Mouse (Mus musculus) midbrain, embryonic 11.5 days (tissue): ENCODE data around the gene Nfyc. TPM values are rescaled to one million over a fixed set of nuclear protein-coding genes. Genes with fewer than 3 reads are reported as not detected.

ENCODE experiments used
- ATAC-seq: fragments of 200-750 bp; cut with Nextera tagmentation; 2 replicates; pipeline ENCODE4 v1.8.0; 2017; ENCODE audit warnings: moderate TSS enrichment, moderate library complexity; ENCODE audit not compliant: low FRiP score
- DNase-seq: peaks from one replicate; pipeline ENCODE4 v3.0.0; 2015; ENCODE audit warnings: low spot score; ENCODE audit errors: missing footprints
- H3K27ac ChIP-seq: fragments of 300-500 bp; sonication (generic); 2 replicates; pipeline ENCODE4 v1.5.1; 2014; ENCODE audit warnings: low read depth, low read length
- H3K27me3 ChIP-seq: fragments of 300-500 bp; sonication (generic); 2 replicates; pipeline ENCODE4 v1.6.1; 2014; ENCODE audit warnings: mild to moderate bottlenecking, low read length, moderate library complexity, mixed read lengths; ENCODE audit not compliant: control insufficient read depth, insufficient read depth
- H3K36me3 ChIP-seq: fragments of 300-500 bp; sonication (generic); 2 replicates; pipeline ENCODE4 v1.6.1; 2014; ENCODE audit warnings: mild to moderate bottlenecking, low read length, moderate library complexity, mixed read lengths; ENCODE audit not compliant: control insufficient read depth, insufficient read depth
- H3K4me1 ChIP-seq: fragments of 300-500 bp; sonication (generic); 2 replicates; pipeline ENCODE4 v1.6.1; 2014; ENCODE audit warnings: low read length; ENCODE audit not compliant: control insufficient read depth, insufficient read depth
- H3K4me2 ChIP-seq: fragments of 300-500 bp; sonication (generic); 2 replicates; pipeline ENCODE4 v1.6.1; 2014; ENCODE audit warnings: mild to moderate bottlenecking, moderate library complexity
- H3K4me3 ChIP-seq: fragments of 300-500 bp; sonication (generic); 2 replicates; pipeline ENCODE4 v1.5.1; 2014; ENCODE audit warnings: low read depth, low read length
- H3K9ac ChIP-seq: fragments of 300-500 bp; sonication (generic); 2 replicates; pipeline ENCODE4 v1.6.1; 2014; ENCODE audit warnings: low read length
- H3K9me3 ChIP-seq: fragments of 300-500 bp; sonication (generic); 2 replicates; pipeline ENCODE4 v1.6.1; 2016; ENCODE audit warnings: low read length; ENCODE audit not compliant: control insufficient read depth
- WGBS: fragments of 180-500 bp; shearing (Covaris S2); extraction: QIAGEN DNeasy Blood & Tissue Kit; methylation state at CpG from one replicate; pipeline ENCODE4 v1.1.7; 2014; 5-methylcytosine and 5-hydroxymethylcytosine counted together
- polyA plus RNA-seq: library from polyadenylated mRNA; unstranded; fragments of >200 nt; fragmentation: Nextera tagmentation; extraction: Ambion mirVana; gene quantifications from 2 replicates; pipeline ENCODE4 v1.2.1, GENCODE M21; 2014

Nfyc gene
- polyA plus RNA-seq, 1 experiment from 2014 or later, result 117 TPM

GRCm38 (mm10) chr4:120797985-120798725, 33.2 kb downstream of the Nfyc start:
- Histone ChIP-seq H3K4me3 (no peak overlapping the region), H3K36me3 (no peaks in the 10 kb centered on the region), H3K27me3 (no peaks in the 10 kb centered on the region), H3K9ac (no peak overlapping the region), H3K9me3 (no peaks in the 10 kb centered on the region), H3K27ac (no peak overlapping the region), H3K4me1 (no peaks in the 10 kb centered on the region), H3K4me2 (no peak overlapping the region)
- 91% methylated on average over 4 of the region's 5 CpGs for WGBS
- DNase-seq (no peak), ATAC-seq (no peak)

DNA sequence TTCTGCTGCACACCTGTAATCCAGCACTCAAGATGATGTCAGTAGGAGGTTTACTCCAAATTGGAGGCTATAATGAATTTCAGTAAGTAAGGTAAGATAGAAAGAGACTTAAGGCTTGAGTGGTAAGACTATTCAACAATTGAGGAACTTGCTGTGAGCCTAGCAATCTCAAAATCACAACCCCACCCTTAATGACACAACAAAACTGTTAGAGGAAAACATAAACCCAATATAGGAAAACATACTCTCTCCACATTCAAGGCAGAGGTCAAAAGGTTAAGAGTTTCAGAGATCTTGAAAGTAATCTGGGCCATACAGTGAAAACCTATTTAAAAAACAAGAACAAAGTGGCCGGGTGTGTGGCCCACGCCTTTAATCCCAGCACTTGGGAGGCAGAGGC, 34.7 kb downstream of the Nfyc start:
- Histone ChIP-seq H3K4me2 (no peak overlapping the region), H3K9ac (no peak overlapping the region), H3K27me3 (no peaks in the 10 kb centered on the region), H3K27ac (no peak overlapping the region), H3K9me3 (no peaks in the 10 kb centered on the region), H3K4me3 (no peak overlapping the region), H3K4me1 (no peaks in the 10 kb centered on the region), H3K36me3 (no peaks in the 10 kb centered on the region)
- DNase-seq (no peak), ATAC-seq (no peak)
- WGBS, result 92% methylated on average over 2 of the region's 2 CpGs

- no peaks in the 10 kb centered on the region for H3K27me3 ChIP-seq
- no peak overlapping the region for H3K4me3 ChIP-seq
- H3K4me1 ChIP-seq, result no peaks in the 10 kb centered on the region
- H3K4me2 ChIP-seq, result no peak overlapping the region
- H3K27ac ChIP-seq, result no peak overlapping the region
- H3K9me3 ChIP-seq, result no peaks in the 10 kb centered on the region
- WGBS, result 92% methylated on average over 1 of the region's 1 CpGs
- DNase-seq (no peak), ATAC-seq (no peak)
- H3K9ac ChIP-seq, result no peak overlapping the region
- H3K36me3 ChIP-seq, result no peaks in the 10 kb centered on the region
Measured at GRCm38 (mm10) chr4:120795646-120796045, 35.7 kb downstream of the Nfyc start.

GRCm38 (mm10) chr4:120792918-120793317, 38.5 kb downstream of the Nfyc start:
- peaks cover 3% of the 10 kb centered on the region; the same call in 1 of the 2 replicates for H3K36me3 ChIP-seq
- H3K4me3 ChIP-seq, result no peak overlapping the region
- DNase-seq (no peak), ATAC-seq (no peak)
- H3K27ac ChIP-seq, result no peak overlapping the region
- no peak overlapping the region for H3K4me2 ChIP-seq
- 92% methylated on average over 2 of the region's 2 CpGs for WGBS
- no peaks in the 10 kb centered on the region for H3K9me3 ChIP-seq
- H3K4me1 ChIP-seq, result no peaks in the 10 kb centered on the region
- no peaks in the 10 kb centered on the region for H3K27me3 ChIP-seq
- no peak overlapping the region for H3K9ac ChIP-seq

DNA sequence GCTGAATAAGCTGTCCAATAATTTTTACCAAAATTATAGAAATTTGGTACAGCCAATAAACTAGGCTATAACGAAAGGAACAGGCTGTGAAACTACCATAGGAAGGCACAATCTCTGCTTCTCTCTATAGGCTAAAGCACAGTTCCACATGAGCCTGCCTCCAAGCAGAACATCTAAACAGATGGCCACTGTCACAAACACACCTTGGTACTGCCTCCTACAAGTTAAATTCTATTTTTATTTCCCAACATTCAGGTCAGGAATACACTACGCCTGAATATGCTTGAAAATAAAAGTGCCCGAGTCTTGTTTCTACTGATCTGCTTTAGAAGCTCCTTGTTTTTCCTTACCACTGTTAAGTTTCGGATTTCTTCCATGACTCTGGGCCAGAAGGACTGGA, 41.3 kb downstream of the Nfyc start:
- ATAC-seq (no peak), DNase-seq (no peak)
- no peak overlapping the region for H3K4me2 ChIP-seq
- H3K4me3 ChIP-seq, result no peak overlapping the region
- H3K9me3 ChIP-seq, result no peaks in the 10 kb centered on the region
- H3K27me3 ChIP-seq, result no peaks in the 10 kb centered on the region
- H3K4me1 ChIP-seq, result no peaks in the 10 kb centered on the region
- H3K9ac ChIP-seq, result no peak overlapping the region
- peaks cover 3% of the 10 kb centered on the region; the same call in 1 of the 2 replicates for H3K36me3 ChIP-seq
- 92% methylated on average over 4 of the region's 4 CpGs for WGBS
- H3K27ac ChIP-seq, result no peak overlapping the region

DNA sequence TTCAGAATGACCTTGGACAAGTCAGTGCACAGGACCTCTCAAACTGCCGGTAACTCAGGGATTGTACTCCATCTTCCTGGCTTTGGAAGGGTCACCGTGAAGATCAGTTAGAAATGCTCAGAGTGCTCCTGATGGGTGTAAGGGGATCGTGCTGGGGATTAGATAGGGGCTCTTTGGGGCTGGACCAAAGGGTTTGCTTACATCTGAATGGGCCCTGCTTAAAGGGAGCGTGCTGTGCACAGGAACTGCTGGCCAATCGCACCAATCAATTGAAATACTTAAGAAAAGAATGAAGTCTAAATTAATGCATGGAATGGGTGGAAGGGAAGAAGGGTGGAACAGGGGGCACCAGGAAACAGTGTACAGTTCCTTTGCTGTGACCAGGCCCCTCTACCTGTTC, 75.6 kb downstream of the Nfyc start:
- H3K4me3 ChIP-seq, result no peak overlapping the region
- ATAC-seq (no peak), DNase-seq (no peak)
- no peak overlapping the region for H3K4me2 ChIP-seq
- H3K9me3 ChIP-seq, result no peaks in the 10 kb centered on the region
- H3K36me3 ChIP-seq, result peaks cover 9% of the 10 kb centered on the region
- no peaks in the 10 kb centered on the region for H3K4me1 ChIP-seq
- 35% methylated on average over 5 of the region's 5 CpGs for WGBS
- H3K27ac ChIP-seq, result no peak overlapping the region
- no peak overlapping the region for H3K9ac ChIP-seq
- no peaks in the 10 kb centered on the region for H3K27me3 ChIP-seq

GRCm38 (mm10) chr4:120755299-120755698, 76.1 kb downstream of the Nfyc start:
- peaks cover 7% of the 10 kb centered on the region for H3K36me3 ChIP-seq
- no peak overlapping the region for H3K4me2 ChIP-seq
- WGBS, result 0% methylated on average over 1 of the region's 1 CpGs
- no peak overlapping the region for H3K27ac ChIP-seq
- no peak overlapping the region for H3K9ac ChIP-seq
- no peak overlapping the region for H3K4me3 ChIP-seq
- ATAC-seq (peak; percentile 58; the same call in 1 of the 2 replicates), DNase-seq (peak; percentile 85)
- H3K9me3 ChIP-seq, result no peaks in the 10 kb centered on the region
- H3K4me1 ChIP-seq, result no peaks in the 10 kb centered on the region
- peaks cover 1% of the 10 kb centered on the region; the same call in 1 of the 2 replicates for H3K27me3 ChIP-seq

- Histone ChIP-seq H3K36me3 (no peaks in the 10 kb centered on the region), H3K4me1 (peaks cover 9% of the 10 kb centered on the region), H3K9me3 (no peaks in the 10 kb centered on the region), H3K4me3 (no peak overlapping the region), H3K4me2 (no peak overlapping the region), H3K27me3 (peaks cover 48% of the 10 kb centered on the region), H3K27ac (no peak overlapping the region), H3K9ac (no peak overlapping the region)
- DNase-seq, result no peak
- 40% methylated on average over 2 of the region's 2 CpGs for WGBS
- ATAC-seq, result no peak
Measured at GRCm38 (mm10) chr4:120749601-120750000, 81.8 kb downstream of the Nfyc start.

GRCm38 (mm10) chr4:120747941-120748866, 83.2 kb downstream of the Nfyc start, which contains the start of gene Kcnq4:
Kcnq4 (minus strand) TSS chr4:120748612.
- H3K27ac ChIP-seq, result no peak within 1 kb of the TSS
- no peaks in the 10 kb centered on the region for H3K9me3 ChIP-seq
- H3K4me1 ChIP-seq, result peaks cover 9% of the 10 kb centered on the region
- H3K9ac ChIP-seq, result peak within 1 kb of the TSS; percentile 67
- peak within 1 kb of the TSS; percentile 54 for H3K4me3 ChIP-seq
- no peaks in the 10 kb centered on the region for H3K36me3 ChIP-seq
- peak within 1 kb of the TSS; percentile 96 for H3K4me2 ChIP-seq
- DNase-seq (peak; percentile 93), ATAC-seq (no peak; the same call in 1 of the 2 replicates)
- WGBS, result 3% methylated on average over 42 of the region's 42 CpGs
- H3K27me3 ChIP-seq, result peaks cover 48% of the 10 kb centered on the region
